Mouse (Mus musculus): ENCODE measurements at regions not wholly inside any gene's neighbourhood (a gene's known extent, or its start where the extent isn't known, plus 50 kb on each side); places are given as distances from the start of the nearest gene placed in this dataset.
"Not testable (repeated sequence)": the region's sequence is repeated elsewhere in the genome, so short reads cannot be mapped to it uniquely, and the experiment has no call there.

DNA sequence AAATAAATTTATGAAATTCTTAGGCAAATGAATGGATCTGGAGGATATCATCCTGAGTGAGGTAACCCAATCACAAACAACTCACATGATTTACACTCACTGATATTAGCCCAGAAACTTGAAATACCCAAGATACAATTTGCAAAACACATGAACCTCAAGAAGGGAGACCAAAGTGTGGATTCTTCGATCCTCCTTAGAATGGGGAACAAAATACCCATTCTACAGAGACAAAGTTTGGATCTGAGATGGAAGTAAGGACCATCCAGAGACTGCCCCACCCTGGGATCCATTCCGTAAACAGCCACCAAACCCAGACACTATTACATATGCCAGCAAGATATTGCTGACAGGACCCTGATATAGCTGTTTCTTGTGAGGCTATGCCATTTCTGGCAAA is 971.2 kb downstream of the Agbl1 start:
- not testable (repeated sequence) for DNase-seq (ENCODE audit: low spot score)

DNA sequence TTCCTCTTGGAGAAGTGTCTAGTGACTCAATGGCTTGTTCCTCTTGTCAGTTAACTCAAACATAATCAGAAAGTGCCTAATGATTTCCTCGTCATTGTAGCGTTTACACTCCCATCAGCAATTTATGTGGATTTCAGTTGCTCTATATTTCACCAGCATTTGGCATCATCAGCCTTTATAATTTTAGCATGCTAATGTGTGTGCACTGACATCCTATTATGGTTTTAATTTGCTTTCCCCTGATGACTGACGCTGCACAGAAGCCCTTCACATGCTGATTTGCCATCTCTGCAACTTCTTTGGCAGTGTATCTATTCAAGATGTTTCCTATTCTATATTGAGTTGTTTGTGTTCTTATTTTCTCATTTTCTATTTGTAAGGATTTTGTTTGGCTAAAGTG is 975.9 kb downstream of the Agbl1 start:
- no peak for DNase-seq (ENCODE audit: low spot score)

DNA sequence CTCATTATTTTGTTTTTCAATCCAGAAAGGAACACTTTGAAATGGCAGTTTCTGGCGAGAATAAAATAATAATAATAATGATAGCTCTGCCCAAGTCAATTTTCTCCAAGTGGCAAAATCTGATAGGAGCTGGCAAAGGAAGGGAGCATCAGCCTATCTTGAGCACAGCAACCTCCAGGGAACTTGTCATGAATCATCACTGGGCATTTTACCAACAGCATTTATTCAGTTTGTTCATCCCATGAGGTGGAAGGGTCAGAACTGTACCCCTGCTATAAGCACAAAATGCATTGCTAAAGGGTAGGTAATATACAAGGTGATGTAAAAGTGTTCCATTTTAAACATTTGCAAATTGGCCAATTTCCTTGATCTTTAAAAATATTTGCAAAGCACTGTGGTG is 1019.7 kb downstream of the Agbl1 start:
- DNase-seq (ENCODE audit: low spot score): no peak

DNA sequence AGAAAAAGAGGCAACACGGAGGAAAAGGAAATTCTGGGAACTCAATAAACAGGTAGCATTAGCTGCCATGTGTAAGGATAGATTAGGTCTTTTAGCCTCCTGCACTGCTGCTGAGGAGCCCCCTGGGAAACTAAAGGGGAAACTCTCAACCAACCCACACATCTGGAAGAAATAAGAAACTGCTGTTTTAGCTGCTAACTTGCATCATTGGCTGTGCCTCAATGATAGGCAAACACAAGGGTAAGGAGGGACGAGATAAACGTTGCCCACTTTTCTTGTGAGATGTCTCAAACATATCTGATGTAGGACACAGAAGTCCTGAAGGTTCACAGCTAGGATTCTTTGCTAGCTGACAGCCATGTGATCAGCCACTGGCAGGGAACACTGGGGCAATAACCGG is 1058.0 kb downstream of the Agbl1 start:
- DNase-seq (ENCODE audit: low spot score): no peak

- DNase-seq (ENCODE audit: low spot score): no peak
Observed at GRCm38 (mm10) chr7:77294984-77295642, 1065.4 kb downstream of the Agbl1 start.

DNA sequence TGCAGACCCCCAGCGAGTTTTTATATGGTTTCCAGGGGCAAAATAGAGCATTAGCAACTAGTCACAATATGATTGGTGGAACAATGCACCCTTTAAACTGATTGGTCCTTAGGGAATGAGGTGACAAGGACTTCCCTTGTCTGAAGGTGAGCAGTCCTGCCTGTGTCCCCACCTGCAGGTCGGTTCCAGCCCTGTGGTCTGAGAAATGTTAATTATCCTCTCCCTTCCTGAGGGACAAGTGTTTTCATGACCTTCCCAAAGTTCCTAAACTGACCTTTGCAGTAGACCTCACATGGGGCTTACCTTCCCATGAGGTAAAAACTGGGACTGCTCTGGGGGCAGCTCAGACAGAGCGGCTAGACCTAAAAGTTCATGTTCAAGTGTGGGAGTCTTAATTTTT is 1073.5 kb downstream of the Agbl1 start:
- no peak for DNase-seq (ENCODE audit: low spot score)

- no peak for DNase-seq (ENCODE audit: low spot score)
Observed at GRCm38 (mm10) chr7:77303935-77304334, 1074.2 kb downstream of the Agbl1 start.

GRCm38 (mm10) chr7:77305471-77305870 is 1075.8 kb downstream of the Agbl1 start:
- DNase-seq (ENCODE audit: low spot score): no peak

GRCm38 (mm10) chr7:77311661-77312060 is 1082.0 kb downstream of the Agbl1 start:
- no peak for DNase-seq (ENCODE audit: low spot score)

GRCm38 (mm10) chr7:77325140-77325539 is 1095.5 kb downstream of the Agbl1 start:
- no peak for DNase-seq (ENCODE audit: low spot score)

DNA sequence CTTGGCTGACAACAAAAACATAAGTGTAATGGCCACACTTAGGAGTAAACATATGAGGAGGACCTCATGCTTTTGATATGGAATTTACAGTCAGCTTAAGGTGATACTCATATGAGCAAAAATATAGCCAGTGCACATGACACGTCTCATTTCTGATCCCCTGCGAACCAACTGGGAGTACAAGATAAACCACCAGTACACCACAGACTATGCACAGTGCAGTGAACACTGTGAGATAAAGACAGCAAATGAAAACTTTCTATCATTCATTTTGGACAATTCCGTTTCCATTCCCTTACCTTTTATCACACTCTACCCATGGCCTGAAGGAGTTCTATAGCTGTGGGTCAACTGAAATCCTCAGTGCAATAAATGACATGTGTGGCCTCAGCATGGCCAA is 1097.1 kb downstream of the Agbl1 start:
- no peak for DNase-seq (ENCODE audit: low spot score)

- DNase-seq (ENCODE audit: low spot score): no peak
Observed at GRCm38 (mm10) chr7:77327516-77327915, 1097.8 kb downstream of the Agbl1 start.

- peak; percentile 18 for DNase-seq (ENCODE audit: low spot score)
Observed at GRCm38 (mm10) chr7:77338630-77339029, 1108.9 kb downstream of the Agbl1 start.

All from layer of hippocampus, adult 11-12 months (tissue).